In the genomic region with DNA sequence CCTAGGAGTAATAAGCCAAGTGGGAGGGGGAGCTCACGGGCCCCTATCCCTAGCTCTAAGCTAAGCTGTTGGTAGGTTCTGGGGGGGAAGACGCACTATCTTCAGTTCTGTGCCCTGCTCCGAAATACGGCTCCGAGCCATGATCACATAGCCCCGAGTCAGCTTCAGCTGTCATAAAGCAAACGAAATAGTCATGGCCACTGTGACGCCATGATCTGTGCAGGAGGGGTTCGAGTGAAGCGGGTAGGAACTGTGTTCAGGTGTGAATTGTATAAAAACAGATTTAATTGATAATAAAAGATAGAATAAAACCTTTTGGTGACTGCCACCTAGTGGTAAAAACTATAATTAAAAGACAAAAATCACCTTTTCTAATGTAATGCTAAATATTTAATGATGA, we compare ENCODE assay signal across 9 mouse cellular contexts. TPM values are rescaled to one million over a fixed set of nuclear protein-coding genes. Genes with fewer than 3 reads are reported as not detected.
A peak's percentile ranks its signal among the peaks of the same experiment; 100 is the strongest.
DNase-seq lines count a peak whose midpoint lies in the region; ATAC-seq and TF ChIP-seq lines count a peak whose summit lies in the region.
"Had no signal": no experiment of that assay in that cellular context is flagged by ENCODE, and none has a peak within 500 bp of the region (broad histone marks: within the 10 kb centered on the region; RNA-seq: fewer than 3 reads in every experiment).

No protein-coding gene starts in this region.

- TF ChIP-seq CTCF in liver, embryonic 14.5 days (IDR thresholded peaks at IDR 0.05; ENCODE audit: low read depth) = peak; percentile 39
- TF ChIP-seq CTCF in MEL (IDR thresholded peaks at IDR 0.05 in 2 of 3, conservative IDR thresholded peaks at IDR 0.05 in 1 of 3; ENCODE audit: control insufficient read depth in 1 of 3, insufficient read depth in 1 of 3, low read depth in 2 of 3, low read length in 3 of 3, poor library complexity in 1 of 3, severe bottlenecking in 1 of 3) = peak in 2 of 3 experiments; percentile 20 to 53; a peak in 3 of 6 replicates

- TF ChIP-seq POLR2A in MEL (IDR thresholded peaks at IDR 0.05; ENCODE audit: control insufficient read depth in 1 of 2, insufficient read depth in 1 of 2, low read depth in 1 of 2, low read length in 2 of 2, poor library complexity in 1 of 2) = no peak

- no peak overlapping the region for H3K4me3 ChIP-seq in liver, embryonic 14.5 days (ENCODE audit: insufficient read depth in 1 of 2, low read depth in 2 of 2, low read length in 2 of 2)
- no peak overlapping the region for H3K4me3 ChIP-seq in liver, embryonic 12.5 days
- no peak overlapping the region for H3K4me3 ChIP-seq in MEL (ENCODE audit: control insufficient read depth in 1 of 2, insufficient read depth in 1 of 2, low read depth in 2 of 2, low read length in 2 of 2)
- H3K4me3 ChIP-seq: embryonic facial prominence, embryonic 12.5 days had no signal

- H3K4me2 ChIP-seq in liver, embryonic 14.5 days (ENCODE audit: low read depth) = no peak overlapping the region
- H3K4me2 ChIP-seq in liver, embryonic 12.5 days = no peak overlapping the region
- H3K4me2 ChIP-seq: embryonic facial prominence, embryonic 12.5 days had no signal

- no peaks in the 10 kb centered on the region for H3K36me3 ChIP-seq in liver, embryonic 14.5 days (replicated peaks; ENCODE audit: control insufficient read depth, insufficient read depth, low read depth)
- H3K36me3 ChIP-seq in liver, embryonic 12.5 days = no peaks in the 10 kb centered on the region
- H3K36me3 ChIP-seq in MEL (ENCODE audit: control insufficient read depth in 1 of 2, insufficient read depth in 2 of 2, low read length in 2 of 2) = no peaks in the 10 kb centered on the region
- H3K36me3 ChIP-seq: embryonic facial prominence, embryonic 12.5 days had no signal

- 61% methylated on average over 10 of the region's 10 CpGs for WGBS in liver, embryonic 14.5 days (ENCODE audit: insufficient replicate concordance)
- WGBS in liver, embryonic 12.5 days (ENCODE audit: insufficient replicate concordance) = 65% methylated on average over 10 of the region's 10 CpGs

- H3K9me3 ChIP-seq in liver, embryonic 14.5 days (ENCODE audit: control insufficient read depth, low read length) = no peaks in the 10 kb centered on the region
- H3K9me3 ChIP-seq in liver, embryonic 12.5 days (replicated peaks) = no peaks in the 10 kb centered on the region
- no peaks in the 10 kb centered on the region for H3K9me3 ChIP-seq in MEL (replicated peaks; ENCODE audit: insufficient read depth, low read length)
- H3K9me3 ChIP-seq: embryonic facial prominence, embryonic 12.5 days had no signal

- TF ChIP-seq EP300 in liver, embryonic 14.5 days (IDR thresholded peaks at IDR 0.05; ENCODE audit: low read depth) = no peak
- TF ChIP-seq EP300 in MEL (IDR thresholded peaks at IDR 0.05; ENCODE audit: low read depth in 1 of 2, low read length in 2 of 2) = no peak

- H3K4me1 ChIP-seq in liver, embryonic 14.5 days (replicated peaks; ENCODE audit: control insufficient read depth in 2 of 2, insufficient read depth in 2 of 2, low read length in 1 of 2) = no peaks in the 10 kb centered on the region
- H3K4me1 ChIP-seq in liver, embryonic 12.5 days = no peaks in the 10 kb centered on the region
- H3K4me1 ChIP-seq in MEL (ENCODE audit: control insufficient read depth in 1 of 2, insufficient read depth in 2 of 2, low read length in 2 of 2) = no peaks in the 10 kb centered on the region
- H3K4me1 ChIP-seq: embryonic facial prominence, embryonic 12.5 days had no signal

- H3K79me2 ChIP-seq in MEL (ENCODE audit: control insufficient read depth, insufficient read depth, low read length, poor library complexity) = no peaks in the 10 kb centered on the region

- DNase-seq in liver, embryonic 14.5 days (ENCODE audit: low read depth in 3 of 3, low spot score in 3 of 3) = no peak
- DNase-seq in MEL (ENCODE audit: low read depth, low spot score) = peak; percentile 10
- peak; percentile 71 for DNase-seq in cerebellum, adult 9-10 months
- DNase-seq in layer of hippocampus, postnatal 36 days = peak; percentile 18 to 19
- DNase-seq in testis, postnatal 14 days (ENCODE audit: low spot score) = no peak
- DNase-seq in left cerebral cortex, adult 18-20 months (ENCODE audit: low spot score in 2 of 2) = no peak

- H3K27me3 ChIP-seq in liver, embryonic 14.5 days (ENCODE audit: control insufficient read depth, insufficient read depth, low read length) = no peaks in the 10 kb centered on the region
- no peaks in the 10 kb centered on the region for H3K27me3 ChIP-seq in liver, embryonic 12.5 days (replicated peaks)
- H3K27me3 ChIP-seq in MEL (ENCODE audit: control insufficient read depth in 1 of 2, insufficient read depth in 2 of 2, low read length in 2 of 2) = peaks cover 1 to 5% of the 10 kb centered on the region in 2 experiments; a peak in 2 of 4 replicates
- H3K27me3 ChIP-seq: embryonic facial prominence, embryonic 12.5 days had no signal

- no peak for ATAC-seq in liver, embryonic 14.5 days (ENCODE audit: insufficient read depth)
- no peak for ATAC-seq in liver, embryonic 12.5 days
- ATAC-seq in megakaryocyte, adult 5-6 weeks (ENCODE audit: poor library complexity, severe bottlenecking) = no peak

- H3K27ac ChIP-seq in liver, embryonic 14.5 days = no peak overlapping the region
- H3K27ac ChIP-seq in liver, embryonic 12.5 days = no peak overlapping the region
- H3K27ac ChIP-seq in MEL (ENCODE audit: control insufficient read depth, low read depth, low read length) = no peak overlapping the region
- H3K27ac ChIP-seq: embryonic facial prominence, embryonic 12.5 days had no signal

- H3K9ac ChIP-seq in liver, embryonic 14.5 days (replicated peaks) = no peak overlapping the region
- no peak overlapping the region for H3K9ac ChIP-seq in liver, embryonic 12.5 days
- no peak overlapping the region for H3K9ac ChIP-seq in MEL (ENCODE audit: control insufficient read depth, low read depth, low read length, poor library complexity, severe bottlenecking)
- H3K9ac ChIP-seq: embryonic facial prominence, embryonic 12.5 days had no signal

- peak; percentile 62 for TF ChIP-seq RAD21 in MEL (IDR thresholded peaks at IDR 0.05; ENCODE audit: low read depth, low read length)

TF ChIP-seq in MEL, 35 proteins besides CTCF, POLR2A, EP300 and RAD21:
- no peak for TF ChIP-seq TCF12 (IDR thresholded peaks at IDR 0.05; ENCODE audit: low read depth, low read length)
- peak; percentile 42 for TF ChIP-seq ZC3H11A (IDR thresholded peaks at IDR 0.05; ENCODE audit: low read depth, low read length)
- no peak for TF ChIP-seq NRF1 (IDR thresholded peaks at IDR 0.05; ENCODE audit: insufficient read depth, low read depth, low read length, poor library complexity, severe bottlenecking)
- no peak for TF ChIP-seq UBTF (IDR thresholded peaks at IDR 0.05; ENCODE audit: borderline replicate concordance, insufficient read depth, low read depth, low read length)
- no peak for TF ChIP-seq MAFK (IDR thresholded peaks at IDR 0.05; ENCODE audit: borderline replicate concordance, low read depth, low read length)
- no peak for TF ChIP-seq ETS1 (IDR thresholded peaks at IDR 0.05; ENCODE audit: low read depth, low read length)
- TF ChIP-seq SMC3 (IDR thresholded peaks at IDR 0.05; ENCODE audit: low read depth, low read length) = peak; percentile 56

RNA-seq across cellular contexts. Expression of gene Stard3nl, which starts 42.4 kb away (rescaled TPM):
- polyA plus RNA-seq in liver, embryonic 14.5 days (2012; rRNA removed) = 9.5 and 12.0 TPM in 2 replicates
- 23.7 and 25.0 TPM in 2 replicates for polyA plus RNA-seq in liver, embryonic 14.5 days (2014; fragmentation: Nextera tagmentation; extraction: Ambion mirVana)
- 29.8 and 33.5 TPM in 2 replicates for polyA plus RNA-seq in liver, embryonic 12.5 days (2016; fragmentation: Nextera tagmentation; extraction: Ambion mirVana)
- 16.1 and 16.7 TPM in 2 replicates for total RNA-seq in MEL (2012; rRNA removed)
- 10 to 100 TPM in 1 of 2 experiments, not detected in 1; 22.9 TPM for polyA plus RNA-seq in MEL (2012; ENCODE audit: insufficient read depth in 1 of 2, insufficient read length in 2 of 2, low read depth in 1 of 2, low replicate concordance in 2 of 2, missing spikeins in 1 of 2)
- total RNA-seq in layer of hippocampus, postnatal 36 days (2021) = 10 to 100 TPM; 67.4 to 68.9 TPM
- 109 and 113 TPM in 2 replicates for total RNA-seq in megakaryocyte, adult 5-6 weeks (2015)
- 65.5 and 72.3 TPM in 2 replicates for total RNA-seq in megakaryocyte, adult 5-6 weeks (2017)
- 10 to 100 TPM; 61.8 to 63.7 TPM for total RNA-seq in left cerebral cortex, adult 18-20 months (2021)

Comparison
In these comparisons a context has a peak if more than half of its experiments do, and no peak if none do; other contexts are left out.
1. DNase-seq: peak in MEL (single experiment), cerebellum, adult 9-10 months (single experiment) and layer of hippocampus, postnatal 36 days (2 of 2); none in liver, embryonic 14.5 days (0 of 3), testis, postnatal 14 days (single experiment) and left cerebral cortex, adult 18-20 months (0 of 2).